Mouse (Mus musculus) cerebellum, adult (tissue): ENCODE measurements around the gene Prom1.
"Not testable (repeated sequence)": the region's sequence is repeated elsewhere in the genome, so short reads cannot be mapped to it uniquely, and the experiment has no call there.

ENCODE experiments used
- ATAC-seq: cut with Nextera tagmentation; 2 replicates; pipeline ENCODE4 v1.9.2; 2017; ENCODE audit warnings: mild to moderate bottlenecking, moderate library complexity, mixed read lengths; ENCODE audit not compliant: insufficient number of reproducible peaks, low FRiP score, low TSS enrichment

Gene Prom1

DNA sequence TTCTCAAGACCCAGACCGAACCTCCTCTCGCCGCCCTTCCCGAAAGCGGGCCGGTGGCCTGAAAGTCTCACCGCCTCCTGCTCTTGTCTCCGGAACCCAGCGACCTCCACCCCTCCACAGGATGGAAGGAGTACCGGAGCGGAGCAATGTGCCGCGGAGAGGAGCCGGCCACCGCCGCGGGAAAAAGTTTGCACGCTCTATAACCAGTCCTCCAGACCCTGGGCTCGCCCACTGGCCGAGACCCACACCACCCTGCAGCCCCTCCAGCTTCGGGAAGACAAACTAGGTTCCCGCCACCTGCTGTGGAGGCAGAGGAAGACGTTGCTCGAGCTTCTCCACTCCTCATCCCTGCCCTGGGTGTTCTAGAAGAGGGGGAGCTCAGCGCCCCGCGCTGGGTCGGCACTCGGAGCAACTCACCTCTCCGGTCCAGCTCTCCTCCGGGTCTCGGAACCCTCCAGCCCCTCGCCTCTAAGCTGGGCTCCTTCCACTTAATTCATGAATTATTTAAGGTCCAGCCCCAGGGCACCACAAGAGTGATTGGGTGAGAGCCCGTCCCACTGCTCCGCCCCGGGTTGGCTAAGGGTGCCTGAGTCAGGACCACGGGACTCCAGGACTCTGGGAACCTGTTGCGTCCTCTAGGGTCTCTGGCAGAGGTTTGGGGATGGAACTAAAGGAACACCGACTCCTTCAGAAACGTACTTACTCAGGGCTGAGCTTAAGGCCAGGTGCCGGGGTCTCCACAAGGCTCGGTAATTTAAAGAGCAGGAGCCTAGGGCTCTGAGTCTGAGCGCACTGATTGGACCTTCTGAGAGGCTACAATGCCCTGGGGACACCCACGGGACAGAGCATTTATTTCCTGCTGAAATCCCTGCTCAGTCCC lies at the start of gene Prom1:
Gene Prom1, minus strand, starts transcription at position 802 of the 880 bp plus-strand sequence.
- ATAC-seq: peak; percentile 49

- no peak for ATAC-seq
Observed at GRCm38 (mm10) chr5:44147732-44148131, 45.9 kb upstream of the Prom1 start.

GRCm38 (mm10) chr5:44146437-44147332 lies 44.9 kb upstream of the Prom1 start:
- no peak for ATAC-seq

DNA sequence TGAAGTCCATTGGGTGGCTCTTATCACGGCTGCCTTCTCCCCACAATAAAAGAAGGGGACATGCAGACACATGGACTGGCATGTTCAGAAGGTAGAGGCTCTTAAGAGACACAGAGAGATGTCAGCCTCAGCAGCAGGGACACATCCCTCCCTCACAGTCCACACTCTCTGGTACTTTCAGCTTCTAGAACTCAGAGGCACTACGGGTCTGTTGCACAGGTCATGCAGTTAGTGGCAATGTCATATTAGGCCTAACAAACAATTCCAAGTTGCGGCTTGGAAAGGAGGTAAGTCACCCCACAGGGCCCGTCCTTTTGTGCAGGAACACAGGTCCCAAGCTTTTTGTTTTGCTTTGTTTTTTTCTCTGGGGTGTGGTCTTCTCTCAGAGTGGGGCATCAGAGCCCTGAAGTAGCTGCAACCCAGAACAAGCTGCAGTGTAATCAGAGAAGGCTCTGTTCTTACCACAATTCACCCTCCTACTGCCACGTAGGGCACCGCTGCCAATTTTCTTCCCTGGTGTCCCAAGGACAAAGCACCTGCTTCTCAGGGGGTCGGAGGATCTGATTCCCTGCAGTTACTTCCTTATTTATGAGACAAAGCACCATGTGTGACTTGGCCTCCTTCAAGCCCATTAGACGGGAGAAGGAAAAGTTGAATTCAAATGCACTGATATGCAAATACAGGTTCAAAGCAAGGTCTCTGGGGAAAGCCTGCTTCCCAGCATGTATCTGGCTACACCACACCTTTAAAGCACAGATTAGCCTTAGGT lies 41.8 kb upstream of the Prom1 start:
- no peak for ATAC-seq

DNA sequence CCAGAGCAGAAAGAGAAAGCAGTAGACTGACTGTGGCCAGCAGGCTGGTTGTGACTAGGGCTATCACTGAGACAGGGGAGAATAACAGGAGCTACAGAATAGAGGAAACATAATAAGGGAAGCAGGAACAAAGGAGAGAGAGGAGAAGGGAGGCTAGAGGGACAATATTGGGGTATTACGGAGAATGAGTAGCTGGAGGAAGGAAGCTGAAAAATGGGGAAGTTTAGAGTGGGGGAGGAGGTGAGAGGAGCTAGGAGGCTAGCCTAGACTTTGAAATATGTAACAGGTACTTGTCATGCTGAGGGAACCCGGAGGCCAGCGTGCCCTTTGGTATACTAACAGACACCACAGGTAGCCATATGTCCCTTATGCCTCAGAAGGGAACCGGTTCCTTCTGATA lies 25.7 kb upstream of the Prom1 start:
- ATAC-seq: no peak

DNA sequence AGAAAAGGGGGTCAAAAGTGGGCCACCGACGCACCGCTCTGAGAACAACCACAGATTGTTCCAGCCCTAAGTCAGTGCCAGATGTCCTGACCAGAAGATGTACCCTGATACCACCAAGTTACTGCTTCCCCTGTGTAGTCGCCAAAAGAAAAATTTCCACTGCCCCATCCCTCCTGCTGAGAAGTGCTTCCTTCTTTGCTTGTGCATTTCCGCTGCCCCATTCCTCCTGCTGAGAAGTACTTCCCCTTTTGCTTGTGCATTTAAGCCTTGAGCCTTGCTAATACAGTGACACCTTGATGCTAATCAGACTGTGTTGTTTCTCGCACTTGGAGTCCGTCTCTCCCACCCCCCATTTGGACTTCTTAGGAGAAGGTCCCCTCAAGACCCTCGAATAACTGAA lies 24.7 kb upstream of the Prom1 start:
- ATAC-seq: not testable (repeated sequence)

- ATAC-seq: peak; percentile 81
Observed at GRCm38 (mm10) chr5:44121390-44121789, 19.6 kb upstream of the Prom1 start.

DNA sequence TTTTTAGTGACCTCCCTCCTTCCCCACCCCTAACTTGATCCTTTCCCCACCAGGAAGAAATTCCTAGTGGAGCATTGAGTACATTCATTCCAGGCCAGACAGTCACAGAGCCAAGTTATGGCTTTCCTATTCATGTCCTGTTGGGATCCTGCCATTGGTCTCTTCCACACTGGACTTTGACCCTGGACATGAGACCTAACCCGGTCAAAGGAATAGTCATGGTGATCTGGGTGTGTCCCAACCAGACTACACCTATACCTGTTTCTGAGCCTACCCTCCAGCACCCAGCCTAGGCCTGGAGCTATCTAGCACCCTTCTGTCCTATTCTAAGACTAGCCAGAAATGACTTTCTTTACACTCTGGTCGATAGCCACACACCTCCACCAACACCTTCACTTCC lies 11.3 kb upstream of the Prom1 start:
- no peak for ATAC-seq

DNA sequence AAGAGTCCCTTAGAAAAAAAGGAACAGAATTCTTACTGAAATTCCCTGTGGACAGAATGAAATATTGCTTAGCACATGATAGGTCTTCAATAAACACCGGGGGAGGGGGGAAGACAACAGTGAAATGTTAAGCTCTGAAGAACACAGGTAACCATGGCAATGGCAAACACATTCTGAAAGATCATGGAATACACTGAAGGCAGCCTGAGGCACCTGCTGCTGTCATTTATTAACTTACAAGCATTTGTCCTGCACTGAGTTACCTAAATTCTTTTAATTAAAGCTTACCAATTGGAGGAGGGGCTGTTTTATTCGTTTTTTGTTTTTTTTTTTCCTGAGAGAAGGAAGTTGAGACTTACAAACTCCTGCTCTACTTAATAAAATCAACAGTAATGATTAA lies 7.3 kb upstream of the Prom1 start:
- no peak for ATAC-seq

GRCm38 (mm10) chr5:44108125-44108524 lies 6.3 kb upstream of the Prom1 start:
- ATAC-seq: no peak

GRCm38 (mm10) chr5:44105192-44105591 lies 3.4 kb upstream of the Prom1 start:
- no peak for ATAC-seq

DNA sequence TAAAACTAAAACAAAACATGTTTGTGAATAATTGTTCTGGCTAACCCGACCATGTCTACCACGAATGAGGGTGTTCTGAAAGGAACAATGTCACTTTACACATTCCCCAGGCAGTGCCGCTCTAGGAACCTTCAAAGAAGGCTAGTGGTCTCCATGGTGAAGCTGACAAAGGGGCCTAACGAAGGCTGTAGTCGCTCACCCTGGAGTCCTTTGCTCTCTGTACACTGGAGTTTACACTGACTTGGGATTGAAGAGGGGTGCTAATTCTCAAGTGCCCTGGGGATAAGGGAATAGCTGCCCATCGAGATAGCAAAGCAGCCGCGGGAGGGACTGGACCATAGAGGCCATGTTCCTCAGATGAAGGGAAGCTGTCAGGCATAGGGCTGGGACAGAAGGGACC lies 2.9 kb upstream of the Prom1 start:
- ATAC-seq: no peak

DNA sequence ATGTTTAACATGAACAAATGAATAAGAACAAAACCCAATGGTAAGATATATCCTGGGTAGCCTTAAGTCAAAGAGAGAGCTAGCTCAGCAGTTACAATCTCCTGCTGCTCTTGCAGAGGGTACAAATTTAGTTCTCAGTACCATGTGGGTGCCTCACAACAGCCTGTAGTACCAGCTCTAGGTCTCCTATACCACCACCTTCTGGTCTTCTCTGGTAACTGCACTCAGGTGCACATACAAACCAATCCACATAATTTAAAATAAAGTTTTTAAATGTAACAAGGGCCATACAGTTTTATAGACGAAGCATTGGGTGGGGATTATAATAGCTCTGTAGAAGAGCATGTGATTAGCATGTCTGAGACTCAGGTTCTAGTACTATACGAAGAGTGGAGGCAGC lies 2.3 kb upstream of the Prom1 start:
- no peak for ATAC-seq

DNA sequence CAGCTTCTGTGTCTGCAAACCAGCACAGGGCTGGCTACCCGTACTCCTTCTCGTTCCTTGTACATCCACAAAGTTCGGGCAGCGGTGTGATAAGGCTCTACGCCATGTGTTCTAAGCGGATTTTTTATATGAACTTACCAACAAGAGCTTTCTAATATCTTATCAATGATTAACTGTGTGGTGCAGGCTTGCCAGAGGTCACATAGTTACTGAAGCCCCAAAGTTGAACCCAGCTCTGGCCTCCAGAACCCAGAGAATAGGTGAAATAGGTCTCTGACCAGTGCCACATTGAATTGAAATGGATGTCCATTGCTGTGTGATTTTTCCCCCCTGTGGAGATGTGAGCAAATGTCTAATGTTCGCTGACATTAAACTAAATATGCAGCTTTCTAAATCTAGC lies 1.3 kb upstream of the Prom1 start:
- ATAC-seq: no peak

DNA sequence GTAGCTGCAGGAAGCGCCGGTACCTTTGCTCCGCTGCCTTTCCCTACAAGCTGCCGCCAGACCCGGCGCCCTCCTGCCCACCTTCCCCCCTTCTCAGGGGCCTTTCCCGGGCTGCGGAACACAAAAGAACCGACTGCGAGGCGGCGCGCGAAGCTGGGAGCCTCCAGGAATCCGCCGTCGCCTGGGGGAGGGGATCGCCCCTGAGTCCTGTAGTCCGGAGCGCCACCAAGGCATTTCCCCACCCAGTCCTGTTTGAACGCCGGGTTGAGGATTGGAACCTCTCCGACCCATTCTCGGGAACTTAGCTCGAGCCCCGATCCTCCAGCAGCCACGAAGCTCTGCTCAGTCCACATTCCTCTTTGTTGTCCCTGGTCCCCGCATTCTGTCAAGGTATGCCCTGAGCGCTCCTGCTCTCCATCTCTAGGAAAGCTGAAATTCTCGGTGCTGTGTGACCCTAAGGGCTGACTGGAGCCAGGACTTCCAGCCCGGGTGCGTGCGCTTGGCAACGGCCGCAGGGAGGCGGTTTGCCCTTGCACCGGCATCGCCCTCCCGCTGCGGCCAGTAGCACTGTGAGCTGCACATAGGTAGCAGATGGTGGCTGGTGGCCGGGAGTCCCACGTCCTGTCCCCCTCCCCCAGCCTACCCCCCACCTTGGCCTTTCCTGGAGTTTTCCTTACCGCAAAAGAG lies 1.1 kb downstream of the Prom1 start:
- ATAC-seq: peak; percentile 65

DNA sequence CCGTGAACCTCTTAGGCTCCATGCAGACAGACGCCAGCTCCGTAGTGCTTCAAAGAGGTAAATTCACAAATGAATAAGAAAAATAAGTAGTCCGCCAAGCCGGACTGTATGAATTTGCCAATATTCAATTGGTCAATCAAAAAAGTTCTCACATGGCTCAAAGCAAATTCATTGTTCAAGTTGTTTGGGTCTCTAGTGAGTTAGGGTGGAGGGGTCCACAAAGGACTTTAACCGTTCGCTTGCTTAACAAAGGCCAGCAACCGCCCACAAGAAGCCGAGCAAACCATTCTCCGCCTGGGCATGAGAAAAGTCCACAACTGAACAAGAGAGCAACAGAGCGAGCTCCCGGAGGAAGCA lies 1.7 kb downstream of the Prom1 start:
- no peak for ATAC-seq

DNA sequence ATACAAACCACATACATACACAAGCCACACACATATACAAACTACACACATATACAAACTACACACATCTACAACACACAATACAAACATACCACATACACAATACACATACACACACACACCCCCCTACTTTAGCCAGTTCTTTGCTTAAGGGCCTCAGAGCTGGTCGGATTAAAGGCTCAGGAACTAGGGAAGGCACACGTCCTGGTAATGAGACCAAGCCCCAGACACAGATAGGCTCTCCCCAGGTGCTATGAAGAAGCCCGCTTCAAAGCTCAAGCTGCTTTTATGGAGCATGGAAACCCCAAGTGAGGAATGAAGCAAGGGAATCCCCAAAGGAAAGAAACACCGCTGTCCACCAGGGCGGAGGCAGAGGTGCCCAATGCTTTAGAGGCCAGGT lies 4.8 kb downstream of the Prom1 start:
- ATAC-seq: no peak

GRCm38 (mm10) chr5:44096106-44096505 lies 5.7 kb downstream of the Prom1 start:
- no peak for ATAC-seq

GRCm38 (mm10) chr5:44095697-44096096 lies 6.1 kb downstream of the Prom1 start:
- ATAC-seq: no peak

- ATAC-seq: no peak
Observed at GRCm38 (mm10) chr5:44087034-44087433, 14.8 kb downstream of the Prom1 start.
